Mouse (Mus musculus) limb, embryonic 13.5 days (tissue): ENCODE measurements around the gene Prss48. TPM values are rescaled to one million over a fixed set of nuclear protein-coding genes. Genes with fewer than 3 reads are reported as not detected.
"Not testable (repeated sequence)": the region's sequence is repeated elsewhere in the genome, so short reads cannot be mapped to it uniquely, and the experiment has no call there.

Source experiments
- ATAC-seq: fragments of 200-750 bp; cut with Nextera tagmentation; 2 replicates; pipeline ENCODE4 v1.8.0; 2017; ENCODE audit warnings: low read depth, moderate number of reproducible peaks, moderate TSS enrichment; ENCODE audit not compliant: low FRiP score
- H3K27ac ChIP-seq: fragments of 300-500 bp; sonication (generic); 2 replicates; pipeline ENCODE4 v1.5.1; 2015; ENCODE audit warnings: inconsistent platforms, mild to moderate bottlenecking, moderate library complexity
- H3K27me3 ChIP-seq: fragments of 300-500 bp; sonication (generic); 2 replicates; pipeline ENCODE4 v1.6.1; 2015; ENCODE audit warnings: mild to moderate bottlenecking, inconsistent platforms
- H3K36me3 ChIP-seq: fragments of 300-500 bp; sonication (generic); 2 replicates; pipeline ENCODE4 v1.6.1; 2015; ENCODE audit warnings: inconsistent platforms, mild to moderate bottlenecking, moderate library complexity
- H3K4me1 ChIP-seq: fragments of 300-500 bp; sonication (generic); 2 replicates; pipeline ENCODE4 v1.6.1; 2015; ENCODE audit warnings: inconsistent platforms
- H3K4me2 ChIP-seq: fragments of 300-500 bp; sonication (generic); replicated peaks from 2 replicates; pipeline ENCODE4 v1.6.1; 2015; ENCODE audit warnings: inconsistent platforms, mild to moderate bottlenecking, moderate library complexity
- H3K4me3 ChIP-seq: fragments of 300-500 bp; sonication (generic); 2 replicates; pipeline ENCODE4 v1.5.1; 2015; ENCODE audit warnings: moderate library complexity, mild to moderate bottlenecking, inconsistent platforms
- H3K9ac ChIP-seq: fragments of 300-500 bp; sonication (generic); 2 replicates; pipeline ENCODE4 v1.6.1; 2015; ENCODE audit warnings: mild to moderate bottlenecking, inconsistent platforms
- H3K9me3 ChIP-seq: fragments of 300-500 bp; sonication (generic); 2 replicates; pipeline ENCODE4 v1.6.1; 2016; ENCODE audit warnings: inconsistent platforms
- WGBS: fragments of 180-500 bp; shearing (Covaris S2); methylation state at CpG from one replicate; pipeline ENCODE4 v1.1.7; 2015; 5-methylcytosine and 5-hydroxymethylcytosine counted together
- polyA plus RNA-seq: library from polyadenylated mRNA; unstranded; fragments of >200 nt; fragmentation: Nextera tagmentation; extraction: Ambion mirVana; gene quantifications from 2 replicates; pipeline ENCODE4 v1.2.1, GENCODE M21; 2015

Prss48 gene
- polyA plus RNA-seq, 1 experiment from 2014 or later = not detected

DNA sequence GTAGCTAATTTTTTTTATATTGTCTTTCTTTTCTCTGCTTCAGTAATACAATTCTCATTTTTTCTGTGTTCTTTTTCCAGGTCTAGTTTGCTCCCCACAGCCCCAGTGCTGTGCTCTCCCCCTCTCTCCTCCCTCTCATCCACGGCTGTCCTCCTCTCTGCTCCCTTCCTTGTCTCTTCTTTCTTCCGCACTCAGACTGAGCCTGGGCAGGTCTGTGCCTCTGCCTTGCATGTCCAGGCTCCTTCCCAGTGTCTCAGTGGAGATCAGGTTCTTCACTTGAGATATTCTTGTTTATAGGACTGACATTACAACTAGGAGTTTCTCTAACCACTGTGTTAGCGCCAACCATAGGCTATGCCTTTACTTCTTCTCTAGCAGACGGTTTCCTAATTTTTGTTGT is 7.6 kb downstream of the Prss48 start:
- no peaks in the 10 kb centered on the region for H3K9me3 ChIP-seq
- H3K27ac ChIP-seq = no peak overlapping the region
- H3K4me3 ChIP-seq = no peak overlapping the region
- WGBS = 68% methylated on average over 4 of the region's 4 CpGs
- no peak for ATAC-seq
- H3K9ac ChIP-seq = no peak overlapping the region
- H3K36me3 ChIP-seq = no peaks in the 10 kb centered on the region
- no peaks in the 10 kb centered on the region for H3K27me3 ChIP-seq
- H3K4me1 ChIP-seq = no peaks in the 10 kb centered on the region
- H3K4me2 ChIP-seq = no peak overlapping the region

GRCm38 (mm10) chr3:85993744-85994143 is 8.5 kb downstream of the Prss48 start:
- Histone ChIP-seq H3K9me3 (no peaks in the 10 kb centered on the region), H3K4me2 (no peak overlapping the region), H3K27me3 (no peaks in the 10 kb centered on the region), H3K27ac (no peak overlapping the region), H3K9ac (no peak overlapping the region), H3K4me3 (no peak overlapping the region), H3K36me3 (peaks cover 3% of the 10 kb centered on the region; the same call in 1 of the 2 replicates), H3K4me1 (no peaks in the 10 kb centered on the region)
- no peak for ATAC-seq
- 71% methylated on average over 11 of the region's 11 CpGs for WGBS

GRCm38 (mm10) chr3:85991802-85992156 is 10.5 kb downstream of the Prss48 start:
- Histone ChIP-seq H3K9me3 (no peaks in the 10 kb centered on the region), H3K4me2 (no peak overlapping the region), H3K36me3 (peaks cover 13% of the 10 kb centered on the region), H3K4me3 (no peak overlapping the region), H3K9ac (no peak overlapping the region), H3K27ac (no peak overlapping the region), H3K27me3 (no peaks in the 10 kb centered on the region), H3K4me1 (no peaks in the 10 kb centered on the region)
- 70% methylated on average over 5 of the region's 5 CpGs for WGBS
- ATAC-seq = no peak

DNA sequence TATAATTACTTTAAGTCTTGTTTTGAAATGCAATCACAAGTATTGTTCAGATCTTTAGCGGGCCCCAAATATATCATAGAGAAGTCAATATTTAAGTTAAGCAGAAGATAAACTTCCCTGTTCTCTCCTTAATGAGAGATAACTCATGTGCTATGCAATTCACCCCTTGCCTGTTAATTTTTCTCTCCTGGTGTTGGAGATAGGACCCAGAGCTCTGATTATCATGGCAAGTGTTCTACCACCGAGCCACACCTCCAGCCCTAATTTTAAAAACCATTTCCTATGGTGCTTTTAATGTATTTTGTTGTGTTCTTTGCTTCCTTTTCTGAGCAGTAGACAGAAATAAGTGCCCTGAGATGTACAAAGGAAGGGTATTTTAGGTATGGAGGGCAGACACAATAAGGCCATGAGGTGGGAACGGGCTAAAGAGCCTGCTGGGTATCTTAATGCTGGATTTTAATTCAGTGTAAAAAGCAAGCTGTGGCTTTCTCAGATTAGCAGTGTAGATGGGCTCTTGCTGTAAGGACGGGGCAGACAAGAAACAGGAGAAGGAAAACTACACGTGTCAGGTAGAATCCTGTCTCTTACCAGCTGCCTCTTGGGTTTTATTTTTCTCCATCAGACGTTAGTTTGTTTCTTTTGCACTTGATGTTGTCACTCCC is 11.0 kb downstream of the Prss48 start:
- ATAC-seq = no peak
- Histone ChIP-seq H3K9ac (no peak overlapping the region), H3K27ac (no peak overlapping the region), H3K36me3 (peaks cover 13% of the 10 kb centered on the region), H3K9me3 (no peaks in the 10 kb centered on the region), H3K4me2 (no peak overlapping the region), H3K4me1 (no peaks in the 10 kb centered on the region), H3K4me3 (no peak overlapping the region), H3K27me3 (no peaks in the 10 kb centered on the region)
- WGBS = 64% methylated on average over 6 of the region's 6 CpGs

DNA sequence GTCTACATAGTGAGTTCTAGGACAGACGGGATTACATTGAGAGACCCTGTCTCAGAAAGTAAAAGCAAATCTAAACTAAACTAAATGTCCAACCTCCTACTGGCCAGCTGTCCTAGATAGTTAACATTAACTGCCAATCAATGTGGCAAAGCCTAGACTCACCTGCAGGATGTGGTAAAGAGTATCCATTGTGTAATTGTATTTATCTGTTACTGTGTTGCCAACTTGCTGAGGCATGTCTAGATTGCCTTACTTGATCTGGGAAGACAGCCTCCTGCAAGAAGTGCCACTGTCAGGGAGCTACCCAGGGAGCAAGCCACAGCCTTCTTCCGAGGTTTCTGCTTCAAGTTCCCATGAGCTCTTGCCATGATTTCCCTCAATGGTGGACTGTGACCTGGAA is 15.1 kb downstream of the Prss48 start:
- H3K4me2 ChIP-seq = no peak overlapping the region
- 87% methylated on average over 2 of the region's 2 CpGs for WGBS
- no peak overlapping the region for H3K27ac ChIP-seq
- no peak overlapping the region for H3K4me3 ChIP-seq
- ATAC-seq = no peak
- H3K36me3 ChIP-seq = peaks cover 13% of the 10 kb centered on the region
- H3K4me1 ChIP-seq = no peaks in the 10 kb centered on the region
- H3K9me3 ChIP-seq = no peaks in the 10 kb centered on the region
- no peak overlapping the region for H3K9ac ChIP-seq
- no peaks in the 10 kb centered on the region for H3K27me3 ChIP-seq

- ATAC-seq = no peak
- H3K4me1 ChIP-seq = no peaks in the 10 kb centered on the region
- H3K9me3 ChIP-seq = no peaks in the 10 kb centered on the region
- no peak overlapping the region for H3K27ac ChIP-seq
- WGBS = 90% methylated on average over 6 of the region's 6 CpGs
- H3K27me3 ChIP-seq = no peaks in the 10 kb centered on the region
- no peak overlapping the region for H3K4me3 ChIP-seq
- no peak overlapping the region for H3K4me2 ChIP-seq
- peaks cover 13% of the 10 kb centered on the region for H3K36me3 ChIP-seq
- no peak overlapping the region for H3K9ac ChIP-seq
Observed at GRCm38 (mm10) chr3:85984537-85984936, 17.8 kb downstream of the Prss48 start.

DNA sequence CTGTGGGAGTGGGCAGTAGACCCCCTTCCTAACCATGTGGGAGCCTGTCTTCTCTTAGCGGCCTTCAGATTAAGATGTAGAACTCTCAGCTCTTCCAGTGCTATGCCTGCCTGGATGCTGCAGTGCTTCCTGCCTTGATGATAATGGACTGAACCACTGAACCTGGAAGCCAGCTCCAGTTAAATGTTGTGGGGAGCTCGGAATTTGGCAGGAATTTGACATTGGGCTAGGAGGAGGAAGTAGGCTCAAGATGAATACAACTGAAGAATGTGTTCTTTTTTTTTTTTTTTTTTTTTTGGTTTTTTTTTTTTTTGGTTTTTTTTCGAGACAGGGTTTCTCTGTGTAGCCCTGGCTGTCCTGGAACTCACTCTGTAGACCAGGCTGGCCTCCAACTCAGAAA is 20.5 kb downstream of the Prss48 start:
- H3K9ac ChIP-seq, H3K4me2 ChIP-seq, H3K4me3 ChIP-seq, H3K27ac ChIP-seq, H3K36me3 ChIP-seq, H3K27me3 ChIP-seq, H3K4me1 ChIP-seq, H3K9me3 ChIP-seq, ATAC-seq: not testable (repeated sequence)
- WGBS = 83% methylated on average over 3 of the region's 3 CpGs

DNA sequence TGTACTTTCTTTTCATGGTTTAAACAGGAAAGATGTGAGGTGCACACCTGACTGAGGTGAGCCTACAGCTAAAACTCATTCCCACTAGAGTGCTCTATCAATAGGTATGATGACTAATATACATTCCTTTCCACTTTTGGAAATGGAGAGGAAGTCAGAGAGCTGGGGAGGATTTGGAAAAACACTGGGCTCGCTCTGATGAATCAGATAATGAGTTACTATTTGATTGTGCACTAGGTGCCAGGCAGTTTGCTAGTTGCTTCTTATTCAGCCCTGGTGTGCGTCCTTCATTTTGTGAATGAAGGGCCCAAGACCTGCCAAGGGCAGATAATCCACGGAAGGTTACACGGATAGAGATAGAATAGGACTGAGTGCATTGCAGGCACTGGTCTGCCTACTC is 22.3 kb downstream of the Prss48 start:
- Histone ChIP-seq H3K9me3 (no peaks in the 10 kb centered on the region), H3K27me3 (no peaks in the 10 kb centered on the region), H3K4me2 (no peak overlapping the region), H3K4me1 (peaks cover 9% of the 10 kb centered on the region; the same call in 1 of the 2 replicates), H3K27ac (no peak overlapping the region), H3K36me3 (no peaks in the 10 kb centered on the region), H3K4me3 (no peak overlapping the region), H3K9ac (no peak overlapping the region)
- ATAC-seq = no peak
- WGBS = 93% methylated on average over 4 of the region's 4 CpGs

DNA sequence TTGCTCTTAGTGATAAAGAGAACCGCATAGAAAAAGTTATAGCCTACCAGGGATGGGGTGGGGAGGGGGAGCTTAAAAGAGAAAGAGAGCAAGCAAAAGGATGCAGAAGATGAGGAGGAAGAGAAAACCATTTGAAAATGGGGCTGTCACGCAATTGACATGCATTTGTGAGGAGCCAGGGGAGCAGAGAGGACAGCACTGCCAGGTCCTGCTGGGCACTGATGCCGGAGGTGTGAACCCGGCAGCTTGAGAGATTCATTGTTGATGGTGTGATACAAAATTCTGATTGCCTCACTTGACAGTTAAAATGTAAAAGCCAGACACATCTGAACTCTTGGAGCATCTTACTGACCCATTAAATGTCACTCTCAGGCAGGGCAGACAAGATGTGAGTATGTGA is 27.8 kb downstream of the Prss48 start:
- no peak overlapping the region for H3K9ac ChIP-seq
- no peak overlapping the region for H3K4me2 ChIP-seq
- H3K9me3 ChIP-seq = no peaks in the 10 kb centered on the region
- no peak for ATAC-seq
- WGBS = 58% methylated on average over 4 of the region's 4 CpGs
- no peak overlapping the region for H3K4me3 ChIP-seq
- H3K27ac ChIP-seq = no peak overlapping the region
- peaks cover 29% of the 10 kb centered on the region for H3K4me1 ChIP-seq
- no peaks in the 10 kb centered on the region for H3K27me3 ChIP-seq
- H3K36me3 ChIP-seq = no peaks in the 10 kb centered on the region

DNA sequence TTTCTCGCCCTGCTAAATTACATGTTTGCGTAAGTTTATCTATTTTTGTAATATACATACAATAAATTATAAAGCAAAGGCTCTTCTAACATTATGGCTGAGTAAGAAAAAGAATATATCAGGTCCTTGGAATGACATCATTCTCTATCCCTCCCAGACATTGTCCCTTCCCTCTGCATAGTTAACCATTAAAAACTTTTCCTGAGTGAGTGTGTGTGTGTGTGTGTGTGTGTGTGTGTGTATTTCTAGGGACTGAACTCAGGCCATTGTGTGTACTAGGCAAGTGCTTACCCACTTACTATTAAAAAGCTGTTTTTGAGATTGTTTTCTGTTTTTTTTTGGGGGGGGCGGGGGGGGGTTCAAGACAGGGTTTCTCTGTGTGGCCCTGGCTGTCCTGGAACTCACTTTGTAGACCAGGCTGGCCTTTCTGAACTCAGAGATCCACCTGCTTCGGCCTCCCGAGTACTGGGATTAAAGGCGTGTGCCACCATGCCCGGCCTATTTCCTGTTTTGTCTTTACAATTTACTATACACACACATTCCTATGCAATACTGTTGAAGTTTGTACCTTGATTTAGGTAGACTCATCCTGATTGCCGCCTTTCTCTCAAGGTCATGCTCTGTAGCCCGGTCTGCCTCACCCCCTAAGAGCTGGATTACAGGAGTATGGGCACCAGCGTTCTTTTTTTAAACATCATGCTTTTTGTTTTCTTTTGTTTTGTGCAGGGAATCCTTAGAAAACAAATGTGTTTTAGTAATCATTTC is 28.7 kb downstream of the Prss48 start:
- Histone ChIP-seq H3K9ac (no peak overlapping the region), H3K4me3 (no peak overlapping the region), H3K27ac (no peak overlapping the region), H3K36me3 (no peaks in the 10 kb centered on the region), H3K4me1 (peaks cover 25% of the 10 kb centered on the region), H3K27me3 (no peaks in the 10 kb centered on the region), H3K4me2 (peak overlapping the region; percentile 80; the same call in 1 of the 2 replicates), H3K9me3 (no peaks in the 10 kb centered on the region)
- 87% methylated on average over 10 of the region's 10 CpGs for WGBS
- ATAC-seq = no peak

GRCm38 (mm10) chr3:85971599-85971975 is 30.7 kb downstream of the Prss48 start:
- 2% methylated on average over 13 of the region's 13 CpGs for WGBS

DNA sequence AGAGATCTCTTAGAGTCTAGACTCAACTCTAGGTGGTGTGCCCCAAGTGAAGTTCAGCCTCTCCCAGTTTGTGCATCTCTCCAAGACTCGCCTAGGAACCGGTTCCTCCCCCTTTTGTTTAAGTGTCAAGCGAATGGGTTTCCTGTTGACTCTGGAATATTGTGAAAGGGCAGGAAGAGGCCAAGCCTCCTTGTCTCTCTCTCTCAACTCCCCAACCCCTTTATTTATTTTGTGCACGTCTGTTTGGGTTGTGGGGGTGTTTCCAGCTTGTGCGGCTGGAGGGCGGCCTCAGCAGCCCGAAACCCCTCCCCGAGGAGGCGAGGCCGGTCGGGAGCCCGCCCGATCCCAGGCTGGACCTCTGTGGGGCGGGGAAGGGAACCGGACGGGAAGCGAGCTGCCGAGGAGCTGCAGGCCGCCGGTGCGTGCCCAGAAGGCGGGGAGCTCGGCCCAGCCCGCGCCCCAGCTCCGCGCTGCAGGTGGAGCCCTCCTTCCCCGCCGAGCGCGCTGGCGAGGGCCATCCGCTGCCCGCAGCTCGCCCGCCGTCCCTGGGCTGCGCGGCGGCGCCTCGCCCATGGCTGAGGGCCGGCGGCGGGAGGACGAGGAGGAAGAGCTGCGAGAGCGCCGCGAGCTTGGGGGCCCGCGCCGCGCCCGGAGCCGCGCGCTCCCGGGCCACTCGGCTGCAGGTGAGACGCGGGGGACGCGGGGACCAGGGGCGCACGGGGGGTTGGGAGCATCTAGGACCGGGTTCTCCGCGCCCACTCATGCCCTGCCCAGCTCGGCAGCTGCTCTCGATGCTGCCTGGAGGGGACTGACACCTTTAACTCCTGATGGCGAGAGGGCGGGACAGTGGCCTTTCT is 31.3 kb downstream of the Prss48 start, which contains the start of gene Sh3d19:
Sh3d19 (plus strand) TSS at position 368 of the 857 bp plus-strand sequence.
- peak; percentile 91 for ATAC-seq
- under 1% methylated on average over 69 of the region's 73 CpGs for WGBS
- peak within 1 kb of the TSS; percentile 84 for H3K4me3 ChIP-seq

More at GRCm38 (mm10) chr3:85971599-85971975, 30.7 kb downstream of the Prss48 start:
- H3K27ac ChIP-seq = no peak overlapping the region
- H3K4me3 ChIP-seq = peak overlapping the region; percentile 84
- H3K4me2 ChIP-seq = peak overlapping the region; percentile 80
- H3K27me3 ChIP-seq = no peaks in the 10 kb centered on the region
- H3K9ac ChIP-seq = peak overlapping the region; percentile 89
- no peaks in the 10 kb centered on the region for H3K36me3 ChIP-seq
- peaks cover 20% of the 10 kb centered on the region for H3K4me1 ChIP-seq
- no peak for ATAC-seq
- no peaks in the 10 kb centered on the region for H3K9me3 ChIP-seq

More for the DNA sequence above, 31.3 kb downstream of the Prss48 start, which contains the start of gene Sh3d19:
- Histone ChIP-seq H3K36me3 (no peaks in the 10 kb centered on the region), H3K4me1 (peaks cover 20% of the 10 kb centered on the region), H3K9ac (peak within 1 kb of the TSS; percentile 89), H3K4me2 (peak within 1 kb of the TSS; percentile 80), H3K9me3 (no peaks in the 10 kb centered on the region), H3K27ac (peak within 1 kb of the TSS; percentile 48; the same call in 1 of the 2 replicates), H3K27me3 (no peaks in the 10 kb centered on the region)
